Mouse (Mus musculus) adrenal gland, adult 10 weeks (tissue): Measurements from ENCODE around the gene Glipr1. TPM values are rescaled to one million over a fixed set of nuclear protein-coding genes. Genes with fewer than 3 reads are reported as not detected.

Source experiments
- polyA plus RNA-seq: library from polyadenylated mRNA; stranded (reverse); fragments of 350-450 nt; fragmentation: Illumina TruSeq; extraction: RNeasy Lipid Tissue Mini Kit (QIAGEN cat#74804); gene quantifications from one replicate; pipeline ENCODE4 v1.2.3, GENCODE M21; 2014; ENCODE audit warnings: low read depth, low replicate concordance

The Glipr1 gene
- polyA plus RNA-seq = 8.6 TPM

DNA sequence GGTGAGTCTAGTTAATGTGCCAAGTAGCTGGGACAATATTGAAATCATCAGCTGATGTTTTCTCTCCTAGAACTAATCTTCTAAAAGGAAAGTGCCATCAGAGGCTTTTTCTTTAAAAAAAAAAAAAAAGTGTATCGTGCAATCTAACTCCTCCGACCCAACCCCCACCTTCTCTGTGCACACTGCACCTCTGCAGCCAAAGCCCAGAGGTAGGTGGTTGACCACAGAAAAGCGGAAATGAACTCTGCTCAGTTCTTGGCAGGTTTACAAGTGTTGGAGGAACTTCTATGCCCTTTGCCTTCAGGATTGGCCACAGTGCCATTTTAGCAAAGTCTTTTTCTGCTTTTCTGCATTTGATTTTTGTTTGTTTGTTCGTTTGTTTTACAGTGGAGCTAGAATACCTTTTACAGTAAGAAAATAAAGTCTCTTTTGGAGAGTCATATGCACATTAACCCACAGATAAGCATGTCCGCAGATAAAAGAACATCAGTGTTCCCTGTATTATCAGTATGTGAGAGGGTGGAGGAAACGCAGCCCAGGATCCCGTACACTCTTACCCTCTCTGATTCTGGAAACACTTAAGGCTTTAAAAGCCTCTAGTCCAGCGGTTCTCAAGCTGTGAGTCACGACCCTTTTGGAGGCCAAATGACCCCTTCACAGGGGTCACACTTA lies at the start of gene Glipr1:
Glipr1 (minus strand) TSS at position 88 of the 672 bp plus-strand sequence.

DNA sequence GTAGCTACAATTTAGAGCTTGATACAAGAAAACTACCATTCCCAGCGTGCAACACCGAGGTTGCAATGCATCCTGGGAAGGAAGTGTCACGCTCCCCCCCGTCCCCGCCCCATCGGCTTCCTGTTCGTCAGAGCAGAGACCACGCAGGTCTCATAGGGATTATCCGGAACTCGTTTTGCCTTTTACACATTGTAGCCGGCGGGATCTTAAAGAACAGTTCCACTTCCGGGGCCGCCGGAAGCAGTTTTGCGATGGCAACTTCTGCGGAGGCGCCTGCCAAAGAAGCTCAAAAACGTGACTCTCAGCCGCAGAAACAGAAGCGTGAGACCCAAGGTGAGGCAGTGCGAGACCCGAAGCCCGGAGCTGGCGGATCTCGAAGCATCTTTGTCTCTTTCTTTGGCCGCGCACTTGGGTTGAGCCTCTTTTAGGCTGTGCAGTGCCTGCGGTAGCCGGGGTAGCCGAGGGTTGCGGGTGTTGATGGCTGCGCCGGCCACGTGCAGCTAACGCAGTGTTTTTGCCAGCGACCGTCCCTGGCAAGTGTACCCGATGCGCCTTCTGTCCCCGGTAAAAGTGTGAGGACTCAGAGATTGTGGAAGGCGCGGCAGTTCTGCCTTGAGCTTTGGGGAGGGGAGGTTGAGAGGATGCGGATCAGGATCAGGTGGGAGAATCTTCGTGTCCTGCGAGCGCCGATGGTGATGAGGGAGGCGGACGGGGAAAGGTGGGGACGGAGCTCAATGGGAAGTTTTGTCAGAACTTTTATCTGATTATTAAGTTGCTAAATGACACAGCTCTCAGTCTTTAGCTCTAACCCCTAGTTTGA lies 29.7 kb downstream of the Glipr1 start, which contains the start of gene Krr1:
Krr1 (plus strand) TSS at position 123 of the 820 bp plus-strand sequence.

Other genes starting within 250 kb of the Glipr1 start
- 73.9 TPM for gene Krr1, start 30.0 kb downstream of the Glipr1 start, polyA plus RNA-seq
- gene Glipr1l1, start 57.6 kb upstream of the Glipr1 start, polyA plus RNA-seq = not detected
- not detected for gene Glipr1l2, start 80.7 kb upstream of the Glipr1 start, polyA plus RNA-seq
- gene Glipr1l3, start 157.7 kb upstream of the Glipr1 start, polyA plus RNA-seq = not detected
- 0.35 TPM for gene Caps2, start 161.0 kb upstream of the Glipr1 start, polyA plus RNA-seq